Mouse (Mus musculus) T-helper 1 cell (primary cell): ENCODE data around the gene Atp11b.

Source experiments
- in situ Hi-C: fragments of 300-600 bp; cut with MboI, MseI; formaldehyde crosslinking; loops from one replicate; pipeline ENCODE4 v1.15.1; 2025; ENCODE audit warnings: high pct_unique_total_duplicates

Gene Atp11b

DNA sequence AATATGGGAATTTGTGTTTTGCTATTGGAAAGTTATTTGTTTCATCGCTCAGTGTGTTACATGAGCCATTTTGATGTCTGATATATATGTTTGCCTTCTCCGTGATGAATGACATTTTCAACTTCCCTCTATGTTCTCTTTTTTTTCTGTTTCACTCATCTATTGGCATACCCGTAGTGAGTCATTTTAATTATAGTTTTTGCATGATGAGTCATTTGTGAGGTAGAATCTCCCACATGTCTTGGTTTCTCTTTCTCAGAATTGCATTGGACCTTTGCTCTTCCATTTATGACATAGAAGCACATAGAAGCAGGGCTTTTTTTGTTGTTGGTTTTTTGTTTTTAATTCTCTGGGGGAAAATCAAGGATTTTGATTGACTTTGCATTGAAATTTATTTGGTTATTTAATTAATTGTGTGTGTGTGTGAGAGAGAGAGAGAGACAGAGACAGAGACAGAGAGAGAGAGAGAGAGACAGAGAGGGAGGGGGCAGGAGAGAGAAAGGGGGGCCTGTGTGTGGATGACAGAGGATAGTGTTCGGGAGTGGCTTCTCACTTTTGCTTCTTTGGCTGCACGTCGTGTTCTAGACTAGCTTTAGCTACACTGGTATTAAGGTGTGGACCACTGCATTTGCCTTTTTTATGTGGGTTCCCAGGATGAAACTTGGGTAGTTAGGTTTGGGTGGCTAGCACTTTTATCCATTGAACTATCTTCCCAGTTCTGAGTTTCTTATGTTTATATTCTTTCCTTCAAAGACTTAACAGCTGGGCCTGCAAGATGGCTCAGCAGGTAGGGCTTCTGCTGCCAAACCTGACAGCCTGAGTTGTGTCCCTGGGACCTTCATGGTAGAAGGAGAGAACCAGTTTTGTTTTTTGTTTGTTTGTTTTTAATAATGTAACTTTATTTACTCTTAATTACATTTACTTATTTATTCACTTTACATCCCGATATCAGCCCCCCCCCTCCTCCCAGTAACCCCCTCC lies 11.0 kb downstream of the Atp11b start:
- in situ Hi-C loops, result loop anchor here (25.0 kb wide), 1 partner anchor 1097 kb away; the partner anchor contains the start of gene 4932438A13Rik

DNA sequence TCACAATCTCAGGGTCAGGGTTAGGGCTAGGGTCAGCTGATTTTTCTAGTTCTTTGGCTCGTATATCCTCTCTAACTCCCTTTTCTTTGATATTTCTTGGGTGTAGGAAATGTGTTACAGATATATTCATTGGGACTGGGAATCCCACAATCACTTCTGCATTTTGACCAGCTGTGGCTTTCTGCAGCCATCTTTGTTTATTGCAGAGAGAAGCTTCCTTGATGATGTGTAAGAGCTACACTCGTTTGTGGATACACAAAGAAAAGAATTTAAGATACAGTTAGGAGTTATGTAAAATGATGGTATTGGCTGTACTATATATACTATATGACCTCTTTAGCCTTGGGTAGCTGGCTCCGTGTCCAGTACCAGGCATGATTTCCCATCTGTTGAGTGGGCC lies 25.8 kb downstream of the Atp11b start:
- in situ Hi-C loops, result no loop called here

DNA sequence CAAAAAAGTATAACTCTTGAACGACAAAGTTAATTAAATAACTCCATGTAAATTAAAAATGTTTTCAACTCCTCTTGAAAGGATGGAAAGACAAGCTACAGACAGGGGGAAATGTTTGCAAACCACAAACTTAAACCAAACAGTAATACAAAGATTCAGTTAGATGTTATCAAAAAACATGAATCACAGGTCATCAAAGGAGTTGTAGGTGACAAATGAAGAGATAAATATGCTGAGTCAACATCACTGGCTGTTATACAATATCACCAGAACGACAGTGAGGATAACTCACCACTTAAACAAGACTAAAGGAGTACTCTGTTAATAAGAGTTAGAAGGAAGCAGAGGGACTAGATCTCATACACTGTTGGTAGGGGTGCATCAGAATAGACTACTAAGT lies 48.1 kb downstream of the Atp11b start:
- in situ Hi-C loops, result no loop called here

DNA sequence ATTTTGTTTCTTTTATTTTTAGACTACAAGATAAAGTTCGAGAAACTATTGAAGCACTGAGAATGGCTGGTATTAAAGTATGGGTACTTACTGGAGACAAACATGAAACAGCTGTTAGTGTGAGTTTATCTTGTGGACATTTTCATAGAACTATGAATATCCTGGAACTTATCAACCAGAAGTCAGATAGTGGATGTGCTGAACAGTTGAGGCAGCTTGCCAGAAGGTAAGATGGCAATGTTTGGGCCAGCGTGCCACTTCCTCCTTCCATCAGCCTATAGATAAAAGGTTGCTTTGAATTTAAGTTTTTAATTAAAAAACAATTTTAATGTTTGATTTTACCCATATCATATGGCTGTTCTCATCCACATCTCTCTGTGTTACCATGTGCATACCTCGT lies 66.0 kb downstream of the Atp11b start:
- in situ Hi-C loops, result no loop called here

DNA sequence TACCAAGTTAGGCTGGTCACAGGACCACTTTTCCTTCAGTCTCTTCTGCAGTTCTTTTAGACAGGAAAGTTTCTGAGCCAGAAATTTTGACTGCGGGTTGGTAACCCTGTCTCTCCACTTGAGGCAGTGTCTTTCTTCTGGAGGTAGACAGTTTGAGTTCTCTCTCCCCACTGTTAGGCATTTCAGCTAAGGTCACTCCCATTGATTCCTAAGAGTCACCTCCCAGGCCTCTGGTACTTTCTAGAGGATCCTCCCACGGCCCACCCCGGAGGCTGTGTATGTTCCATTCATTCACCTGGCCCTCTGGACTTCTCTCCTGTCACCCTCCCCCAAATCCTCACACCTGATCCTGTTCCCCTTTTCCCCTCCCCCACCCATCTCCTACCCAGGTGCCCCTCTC lies 68.1 kb downstream of the Atp11b start:
- in situ Hi-C loops, result no loop called here

DNA sequence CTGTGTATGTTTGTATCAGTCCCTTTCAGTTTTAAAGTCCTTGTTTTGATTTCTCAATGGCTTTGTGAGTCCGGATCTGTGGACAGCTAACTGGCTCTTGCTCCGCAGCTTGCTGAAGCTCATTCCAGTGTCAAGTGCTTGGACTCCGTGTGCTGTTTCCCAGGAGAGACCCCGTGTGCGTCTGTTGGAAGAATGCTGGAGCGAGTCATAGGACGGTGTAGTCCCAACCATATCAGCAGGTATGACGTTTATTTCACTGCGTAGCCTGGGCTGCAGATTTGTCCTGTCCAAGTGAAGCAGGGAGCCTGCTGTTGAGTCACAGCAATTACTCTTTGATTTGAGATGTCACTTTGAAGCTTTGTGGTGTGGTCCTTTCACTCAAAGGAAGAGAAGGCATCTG lies 95.4 kb downstream of the Atp11b start:
- in situ Hi-C loops, result no loop called here

DNA sequence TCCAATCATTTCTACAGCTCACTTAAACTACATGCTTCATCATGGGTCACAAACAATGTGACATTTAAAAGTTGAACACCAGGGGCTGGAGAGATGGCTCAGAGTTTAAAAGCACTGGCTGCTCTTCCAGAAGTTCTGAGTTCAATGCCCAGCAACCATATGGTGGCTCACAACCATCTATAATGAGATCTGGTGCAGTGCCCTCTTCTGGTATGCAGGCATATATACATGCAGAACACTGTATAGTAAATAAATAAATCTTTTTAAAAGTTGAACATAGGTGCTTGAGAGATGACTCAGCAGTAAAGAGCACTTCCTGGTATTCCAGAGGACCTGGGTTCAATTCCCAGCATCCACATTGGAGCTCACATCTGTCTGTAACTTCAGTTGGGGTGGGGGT lies 129.4 kb downstream of the Atp11b start:
- in situ Hi-C loops, result no loop called here

DNA sequence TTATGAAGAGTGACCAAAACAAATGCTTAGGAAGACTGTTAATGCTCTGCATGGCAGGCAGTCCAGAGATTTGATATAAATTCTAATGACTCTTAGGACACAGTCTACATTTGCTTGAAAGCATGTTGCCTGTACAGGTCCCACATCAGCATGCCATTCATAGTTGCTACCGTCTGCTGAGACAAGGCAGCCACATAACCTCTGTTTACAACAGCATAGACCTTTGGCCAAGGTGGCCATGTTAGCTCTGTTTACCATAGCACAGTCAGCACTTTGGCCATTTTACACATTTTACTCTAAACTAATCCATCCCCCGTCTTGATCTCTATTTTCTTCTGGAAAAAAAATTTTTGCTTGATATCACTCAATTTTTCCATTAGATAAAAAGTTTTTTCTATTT lies 135.6 kb downstream of the Atp11b start:
- in situ Hi-C loops, result loop anchor here (5.0 kb wide), 1 partner anchor 197 kb away; no protein-coding TSS in a partner anchor

DNA sequence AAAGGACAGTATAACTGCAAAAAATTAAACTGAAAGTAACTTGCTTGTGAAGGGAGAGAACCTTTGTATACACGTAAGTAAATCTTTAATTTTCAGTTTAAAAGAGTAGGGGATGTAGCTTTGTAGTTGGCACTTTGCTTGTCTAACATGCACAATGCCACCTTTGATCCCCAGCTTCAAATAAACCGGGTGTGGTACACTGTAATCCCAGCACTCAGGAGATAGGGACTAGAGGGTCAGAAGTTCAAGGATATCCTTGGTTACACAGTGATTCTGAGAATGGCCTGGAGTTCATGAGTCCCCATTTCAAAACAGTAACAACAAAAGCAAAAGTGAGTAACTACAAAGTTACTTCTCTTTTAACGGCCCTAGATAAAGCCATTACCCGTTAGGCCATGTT lies 137.2 kb downstream of the Atp11b start:
- in situ Hi-C loops, result no loop called here

DNA sequence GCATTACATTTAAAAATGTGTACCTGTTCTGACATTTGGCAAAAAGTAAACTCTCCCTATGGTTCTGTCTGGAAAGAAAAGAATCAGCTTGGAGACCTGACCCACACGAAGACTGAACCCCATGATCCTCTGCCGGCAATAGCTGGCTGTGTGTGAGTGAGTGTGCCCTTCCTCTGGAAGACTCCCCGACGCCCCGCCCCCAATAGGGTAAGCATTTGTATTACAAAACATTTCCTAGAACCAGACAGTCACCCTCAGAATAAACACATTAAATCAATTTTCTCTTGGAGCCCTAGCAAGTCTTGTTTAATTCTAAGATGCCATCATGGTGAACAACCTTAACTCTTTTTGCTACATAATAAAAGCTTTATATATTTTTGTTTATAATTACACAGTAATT lies 139.2 kb downstream of the Atp11b start:
- in situ Hi-C loops, result no loop called here

DNA sequence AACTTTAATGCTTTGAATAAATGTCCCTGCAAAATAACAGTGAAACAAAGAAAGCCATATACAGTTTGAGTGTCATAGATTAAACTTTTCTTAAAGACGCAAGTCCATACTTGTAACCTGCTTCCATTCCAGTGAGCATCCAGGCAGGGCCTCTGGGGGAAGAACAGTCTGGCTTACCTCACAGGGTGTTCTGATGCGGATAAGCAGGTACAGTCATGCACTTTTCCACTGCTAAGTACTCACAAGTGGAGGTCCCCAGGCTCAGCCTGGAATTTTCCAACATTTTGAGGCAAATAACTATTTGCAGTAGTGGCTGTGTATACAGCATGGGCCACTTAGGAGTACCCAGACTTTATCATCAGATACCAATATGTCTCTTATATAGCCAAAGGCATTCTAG lies 144.0 kb downstream of the Atp11b start:
- in situ Hi-C loops, result no loop called here

DNA sequence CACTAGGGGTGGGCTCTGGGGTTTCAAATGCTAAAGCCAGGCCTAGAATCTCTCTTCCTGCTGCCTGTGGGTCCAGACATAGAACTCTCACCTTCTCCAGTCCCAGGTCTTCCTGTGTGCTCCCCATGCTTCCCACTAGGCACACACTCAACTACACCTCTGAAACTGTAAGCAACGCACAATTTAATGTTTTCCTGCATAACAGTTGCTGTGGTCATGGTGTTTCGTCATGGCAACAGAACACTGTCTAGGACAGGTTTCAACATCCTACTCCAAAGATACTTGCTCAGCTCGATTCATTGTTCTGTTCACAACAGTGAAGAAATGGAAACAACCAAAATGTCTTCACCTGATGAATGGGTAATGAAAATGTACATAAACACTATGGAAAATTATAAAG lies 145.2 kb downstream of the Atp11b start:
- in situ Hi-C loops, result no loop called here

DNA sequence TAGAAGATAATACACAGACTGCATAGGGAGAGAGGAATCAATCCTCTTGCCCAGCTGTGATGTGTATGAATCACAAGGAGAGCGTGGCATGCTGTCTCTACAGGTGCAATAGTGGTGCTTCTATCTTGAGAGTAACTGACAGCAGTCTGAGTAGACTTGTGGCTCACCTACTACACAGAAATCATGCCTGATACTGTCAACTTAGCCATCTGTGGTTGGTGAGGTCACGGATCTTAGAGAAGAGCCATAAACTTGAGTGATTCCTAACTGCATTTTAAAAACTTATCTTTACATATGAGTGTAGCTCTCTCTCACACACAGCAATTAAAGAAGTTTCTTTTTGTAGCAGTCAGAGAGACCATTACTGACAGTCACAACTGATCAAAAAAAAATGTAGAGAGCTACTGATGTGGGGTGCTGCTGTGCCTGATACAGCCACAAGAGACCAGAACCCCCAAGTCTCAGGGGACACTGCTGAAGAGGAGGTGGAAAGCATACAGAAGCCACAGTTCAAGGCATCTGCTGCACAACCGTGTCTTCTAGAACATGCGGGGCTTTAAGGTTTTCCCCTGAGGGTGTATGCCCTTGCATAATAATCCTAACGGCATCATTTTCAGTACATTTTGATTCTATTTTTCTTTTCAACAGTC lies 146.8 kb downstream of the Atp11b start:
- in situ Hi-C loops, result no loop called here
